Mouse (Mus musculus) erythroblast, embryonic 14.5 days (primary cell): ENCODE data around the gene Efr3b.

Source experiments
- GATA1 ChIP-seq: IDR thresholded peaks from 2 replicates; pipeline ENCODE4 v1.6.1; 2012; ENCODE audit warnings: low read length, inconsistent platforms, mixed read lengths
- TAL1 ChIP-seq: IDR thresholded peaks from 3 replicates; pipeline ENCODE4 v1.6.1; 2012; ENCODE audit warnings: low read length, inconsistent platforms, mixed read lengths

DNA sequence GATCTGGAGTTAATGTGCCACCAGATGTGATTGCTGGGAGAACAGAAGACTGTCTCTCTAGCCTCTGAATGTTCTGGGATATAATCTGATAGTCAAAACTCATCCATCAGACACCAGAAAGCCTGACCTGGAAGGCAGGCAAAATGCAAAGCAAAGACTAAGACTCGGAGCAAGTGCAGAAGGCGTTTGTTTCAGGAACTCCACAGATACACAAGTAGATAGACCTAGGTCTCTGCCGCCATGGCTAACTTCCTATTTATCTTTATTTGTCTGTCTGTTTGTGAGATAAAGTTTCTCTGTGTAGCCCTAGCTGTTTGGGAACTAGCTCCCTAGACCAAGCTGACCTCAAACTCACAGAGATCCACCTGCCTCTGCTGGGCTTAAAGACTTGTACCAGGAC, 14.9 kb upstream of the Efr3b start:
- no peak for TF ChIP-seq TAL1
- TF ChIP-seq GATA1: no peak
